Mouse (Mus musculus): ENCODE results near the gene Scn7a. TPM values are rescaled to one million over a fixed set of nuclear protein-coding genes. Genes with fewer than 3 reads are reported as not detected.

Gene Scn7a
- total RNA-seq, 2 experiments from 2014 or later, result 2.2 TPM

DNA sequence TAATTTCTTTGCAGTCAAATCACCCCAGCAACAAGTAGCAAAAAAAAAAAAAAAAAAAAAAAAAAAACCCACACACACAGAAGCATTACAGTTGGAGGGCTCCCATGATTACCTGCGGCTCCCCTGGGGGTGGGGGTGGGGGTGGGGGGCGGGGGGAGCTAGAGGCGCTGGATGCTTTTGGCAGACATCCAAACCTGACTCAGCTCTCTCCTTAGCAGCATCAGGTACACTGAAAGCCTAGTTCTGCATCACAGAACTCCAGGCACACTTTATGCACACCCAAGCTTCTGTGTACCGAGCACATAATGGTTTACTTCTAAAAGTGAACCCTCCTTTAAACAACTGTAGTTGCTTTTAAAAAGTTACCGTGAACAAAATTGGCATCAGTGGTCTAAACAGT lies 152.0 kb downstream of the Scn7a start:
- DNase-seq, result no peak
- intact Hi-C loops (cut with DNase I), result no loop called here

Other genes starting within 250 kb of the Scn7a start
- gene Scn9a, start 150.0 kb downstream of the Scn7a start, total RNA-seq (2021), result not detected

Data from gastrocnemius, postnatal 36 days (tissue).